Mouse (Mus musculus) neutrophil, adult 5-6 weeks (primary cell): ENCODE data around the gene Spink4. TPM values are rescaled to one million over a fixed set of nuclear protein-coding genes. Genes with fewer than 3 reads are reported as not detected.

Experiments used
- ATAC-seq: fragments of 151-379, 151-347 bp; 2 replicates; pipeline ENCODE4 v1.8.0; 2017; ENCODE audit warnings: mild to moderate bottlenecking, moderate TSS enrichment; ENCODE audit not compliant: insufficient number of reproducible peaks, poor library complexity, low FRiP score, severe bottlenecking; ENCODE audit errors: extremely low read depth
- total RNA-seq: library from RNA; stranded (forward); fragments of 200-1000 nt; gene quantifications from 2 replicates; pipeline ENCODE4 v1.2.3, GENCODE M21; 2017

The Spink4 gene
- total RNA-seq, 1 experiment from 2014 or later = not detected

DNA sequence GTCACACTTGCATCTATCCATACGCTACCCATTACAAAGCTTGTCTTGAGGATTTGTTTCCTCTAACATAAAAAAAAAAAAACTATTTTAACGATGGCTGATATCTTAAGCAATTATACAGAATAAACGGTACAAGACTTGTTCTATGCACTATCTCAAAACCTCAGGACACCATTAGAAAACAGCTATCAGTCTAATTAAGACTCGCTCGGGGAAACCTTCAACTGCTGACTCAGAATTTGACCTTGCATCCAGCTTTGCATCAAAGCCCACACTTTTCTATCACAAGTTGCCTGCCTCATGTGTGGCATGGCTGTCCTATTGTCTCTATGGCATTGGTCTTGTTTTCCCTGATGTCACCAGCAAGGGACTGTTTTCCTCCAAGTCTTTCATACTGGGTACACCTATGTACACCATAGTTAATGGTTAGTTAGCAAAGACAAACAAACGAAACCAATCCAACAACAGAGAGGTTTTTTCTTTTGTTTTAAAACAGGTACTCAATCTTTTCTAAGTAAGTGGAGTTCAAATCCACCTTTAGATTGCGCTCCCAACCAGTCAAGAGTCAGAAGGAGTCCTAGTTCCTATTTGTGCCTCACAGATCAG lies 26.8 kb downstream of the Spink4 start:
- no peak for ATAC-seq

DNA sequence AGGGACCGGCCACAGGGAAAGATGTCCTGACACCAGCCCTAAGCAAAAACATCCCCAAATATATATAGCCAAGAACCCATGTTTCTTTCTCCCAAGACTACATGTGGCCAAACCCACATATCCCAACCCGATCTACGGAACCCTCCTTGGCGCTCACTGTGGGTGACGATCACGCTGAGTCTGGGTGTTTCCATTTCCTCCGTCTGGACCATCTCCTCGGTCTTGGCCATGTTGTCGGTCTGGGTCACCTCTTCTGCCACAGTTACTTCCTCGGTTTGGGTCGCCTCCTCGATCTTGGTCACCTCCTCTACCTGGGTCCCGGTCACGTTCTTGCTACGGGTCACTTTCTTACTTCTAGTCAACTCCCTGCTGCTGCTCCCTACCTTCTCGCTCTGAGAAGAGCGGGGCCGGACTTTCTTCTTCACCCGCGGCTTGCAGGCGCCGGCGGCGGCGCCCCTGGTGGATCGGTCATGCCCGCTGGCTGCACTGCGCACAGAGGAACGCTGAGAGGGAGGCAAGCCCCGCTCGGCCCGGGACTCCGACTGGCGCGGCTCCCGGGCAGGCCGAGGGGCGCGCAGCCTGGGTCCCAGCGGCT lies 27.8 kb downstream of the Spink4 start:
- ATAC-seq = peak; percentile 4; the same call in 1 of the 2 replicates

DNA sequence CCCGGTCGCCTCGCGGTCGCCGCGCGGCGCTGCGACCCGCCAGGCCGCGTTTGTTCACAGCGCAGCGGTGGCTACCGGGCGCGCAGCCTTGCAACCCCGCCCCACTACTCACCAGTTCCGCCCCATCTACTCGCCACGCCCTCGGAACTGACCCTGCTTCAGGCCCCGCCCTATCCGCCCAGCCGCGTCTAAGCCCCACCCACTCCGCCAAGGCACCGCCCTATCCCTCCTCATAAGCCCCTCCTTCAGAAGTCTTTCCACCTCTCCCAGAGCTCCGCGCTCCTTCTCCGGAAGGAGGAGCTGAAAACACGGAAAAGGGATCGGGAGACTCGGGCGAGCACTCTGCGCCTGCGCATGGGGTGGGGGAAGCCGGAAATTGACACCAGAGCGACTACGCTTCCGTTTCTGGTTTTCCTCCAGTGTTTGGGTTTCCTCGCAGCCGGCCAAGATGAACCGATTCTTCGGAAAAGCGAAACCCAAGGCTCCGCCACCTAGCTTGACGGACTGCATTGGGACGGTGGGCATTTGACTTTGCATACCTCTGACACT lies 28.4 kb downstream of the Spink4 start, which contains the start of the genes Bag1 and Chmp5:
TSS of gene Bag1 (minus strand) at position 135 of the 549 bp plus-strand sequence.
TSS of gene Chmp5 (plus strand) at position 248 of the 549 bp plus-strand sequence.
- ATAC-seq = peak; percentile 97

DNA sequence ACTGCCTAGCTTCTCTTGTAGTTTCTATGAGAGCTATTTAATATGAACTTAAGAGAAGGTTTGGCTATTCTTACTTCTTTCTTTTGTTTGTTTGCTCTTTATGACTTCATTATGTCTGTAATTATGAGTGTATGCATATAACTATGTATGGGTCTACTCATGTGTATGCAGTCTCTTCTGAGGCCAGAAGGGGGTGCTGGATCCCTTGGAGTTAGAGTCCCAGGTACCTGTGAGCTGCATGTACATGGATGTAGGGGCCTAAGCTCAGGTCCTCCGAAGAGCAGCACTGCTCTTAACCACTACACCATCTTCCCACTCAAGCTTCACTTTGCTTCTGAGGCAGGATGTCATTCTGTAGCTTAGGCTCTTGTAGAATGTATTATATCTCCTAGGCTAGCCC lies 33.7 kb downstream of the Spink4 start:
- ATAC-seq = peak; percentile 56; the same call in 1 of the 2 replicates

- no peak for ATAC-seq
Observed at GRCm38 (mm10) chr4:40955942-40956341, 36.1 kb downstream of the Spink4 start.

- ATAC-seq = no peak
Observed at GRCm38 (mm10) chr4:40963536-40963935, 43.7 kb downstream of the Spink4 start.

- no peak for ATAC-seq
Observed at GRCm38 (mm10) chr4:40969161-40969560, 49.3 kb downstream of the Spink4 start.

- ATAC-seq = no peak
Observed at GRCm38 (mm10) chr4:40969781-40970591, 50.1 kb downstream of the Spink4 start.

DNA sequence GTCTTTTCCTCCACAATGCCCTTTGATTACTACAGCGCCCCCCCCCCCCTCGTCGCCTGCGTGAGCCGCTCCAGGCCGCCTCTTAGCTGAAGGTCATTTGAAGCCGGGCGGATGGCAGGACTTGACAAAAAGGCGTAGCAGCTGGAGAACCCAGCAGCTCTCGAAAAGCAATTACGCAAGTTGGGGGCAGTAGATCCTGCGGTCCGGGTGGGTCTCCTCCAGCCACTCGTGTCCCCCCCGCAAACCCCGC lies 50.7 kb downstream of the Spink4 start:
- peak; percentile 2; the same call in 1 of the 2 replicates for ATAC-seq

- ATAC-seq = peak; percentile 93
Observed at GRCm38 (mm10) chr4:40970842-40971701, 51.2 kb downstream of the Spink4 start, which contains the start of gene Nfx1. TSS of gene Nfx1 (plus strand) at chr4:40970906.

DNA sequence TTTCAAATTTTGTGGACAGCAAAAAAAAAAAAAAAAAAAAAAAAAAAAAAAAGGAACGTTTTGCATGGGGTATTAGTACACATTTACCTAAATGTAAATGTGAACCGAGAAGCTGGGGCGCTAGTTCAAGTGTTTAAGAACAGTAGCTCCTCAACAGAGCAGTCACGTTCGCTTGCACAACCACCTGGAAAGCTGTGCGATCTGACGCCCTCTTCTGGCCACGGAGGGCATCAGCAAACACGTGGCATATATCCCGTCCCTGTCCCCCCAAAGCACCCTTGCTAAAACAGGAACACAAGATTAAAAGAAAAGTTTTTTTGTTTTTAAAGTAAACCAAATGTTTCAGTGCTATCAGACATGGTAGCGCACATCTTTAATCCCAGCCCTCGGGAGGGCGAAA lies 51.9 kb downstream of the Spink4 start:
- ATAC-seq = 0 out of 2 replicates have a peak, but pooled peaks have one; percentile 17

- no peak for ATAC-seq
Observed at GRCm38 (mm10) chr4:40974011-40974410, 54.2 kb downstream of the Spink4 start.

- no peak for ATAC-seq
Observed at GRCm38 (mm10) chr4:40975678-40976077, 55.8 kb downstream of the Spink4 start.

DNA sequence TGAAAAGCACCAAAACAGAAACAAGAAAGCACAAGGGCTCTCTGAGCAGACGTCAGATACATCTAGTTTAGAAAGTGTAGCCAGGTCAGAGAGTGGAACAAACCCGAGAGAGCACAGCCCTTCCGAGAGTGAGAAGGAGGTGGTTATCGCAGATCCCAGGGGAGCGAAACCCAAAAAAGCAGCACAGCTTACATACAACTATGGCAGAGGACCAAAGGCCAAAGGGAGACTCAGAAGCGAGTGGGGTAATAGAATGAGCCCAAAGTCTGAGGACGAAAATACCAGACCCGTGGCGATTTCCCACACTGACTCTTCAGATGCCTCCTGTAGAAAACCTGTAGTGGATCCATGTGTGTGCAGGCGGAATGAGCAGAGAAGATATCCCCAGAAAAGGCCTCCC lies 56.8 kb downstream of the Spink4 start:
- ATAC-seq = no peak

- no peak for ATAC-seq
Observed at GRCm38 (mm10) chr4:40979430-40979829, 59.6 kb downstream of the Spink4 start.
